Mouse (Mus musculus) midbrain, embryonic 15.5 days (tissue): ENCODE data around the gene Nol12. TPM values are rescaled to one million over a fixed set of nuclear protein-coding genes. Genes with fewer than 3 reads are reported as not detected.

Experiments used
- ATAC-seq: fragments of 200-750 bp; cut with Nextera tagmentation; replicated peaks from 2 replicates; pipeline ENCODE4 v1.8.0; 2017; ENCODE audit warnings: moderate TSS enrichment
- H3K27ac ChIP-seq: fragments of 300-500 bp; sonication (generic); 2 replicates; pipeline ENCODE4 v1.5.1; 2015; ENCODE audit warnings: mild to moderate bottlenecking, inconsistent platforms
- H3K27me3 ChIP-seq: fragments of 300-500 bp; sonication (generic); replicated peaks from 2 replicates; pipeline ENCODE4 v1.6.1; 2015; ENCODE audit warnings: inconsistent platforms
- H3K36me3 ChIP-seq: fragments of 300-500 bp; sonication (generic); replicated peaks from 2 replicates; pipeline ENCODE4 v1.6.1; 2015; ENCODE audit warnings: inconsistent platforms
- H3K4me1 ChIP-seq: fragments of 300-500 bp; sonication (generic); 2 replicates; pipeline ENCODE4 v1.6.1; 2015; ENCODE audit warnings: inconsistent platforms
- H3K4me2 ChIP-seq: fragments of 300-500 bp; sonication (generic); 2 replicates; pipeline ENCODE4 v1.6.1; 2015; ENCODE audit warnings: inconsistent platforms, mild to moderate bottlenecking, moderate library complexity
- H3K4me3 ChIP-seq: fragments of 300-500 bp; sonication (generic); 2 replicates; pipeline ENCODE4 v1.5.1; 2015; ENCODE audit warnings: mild to moderate bottlenecking, inconsistent platforms
- H3K9ac ChIP-seq: fragments of 300-500 bp; sonication (generic); 2 replicates; pipeline ENCODE4 v1.6.1; 2015; ENCODE audit warnings: mild to moderate bottlenecking, inconsistent platforms
- H3K9me3 ChIP-seq: fragments of 300-500 bp; sonication (generic); 2 replicates; pipeline ENCODE4 v1.6.1; 2016; ENCODE audit warnings: inconsistent platforms
- WGBS: fragments of 180-500 bp; shearing (Covaris S2); methylation state at CpG from one replicate; pipeline ENCODE4 v1.1.7; 2015; ENCODE audit warnings: mixed read lengths; 5-methylcytosine and 5-hydroxymethylcytosine counted together
- polyA plus RNA-seq: library from polyadenylated mRNA; unstranded; fragments of >200 nt; fragmentation: Nextera tagmentation; extraction: Ambion mirVana; gene quantifications from 2 replicates; pipeline ENCODE4 v1.2.1, GENCODE M21; 2015

The Nol12 gene
- polyA plus RNA-seq, 1 experiment from 2014 or later = 62.5 TPM

DNA sequence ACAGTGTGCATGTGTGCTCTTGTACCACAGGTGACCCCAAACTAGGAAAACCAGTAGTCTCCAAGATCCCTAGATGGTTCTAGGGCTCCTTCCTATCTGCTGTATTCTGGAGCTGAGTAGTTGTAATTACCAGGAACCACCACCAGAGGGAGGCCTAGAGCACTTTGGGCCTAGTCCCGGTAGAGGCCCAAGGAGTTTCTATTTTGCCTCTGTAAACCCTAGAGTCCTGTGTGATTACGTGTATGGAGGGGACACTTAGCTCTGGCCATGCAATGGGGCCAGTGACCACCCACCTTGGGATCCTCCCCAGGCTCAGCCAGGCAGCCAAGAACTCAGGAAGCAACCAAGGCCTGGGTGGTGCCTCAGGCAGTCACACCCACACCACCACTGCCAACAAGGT lies 31.5 kb upstream of the Nol12 start:
- ATAC-seq = 0 out of 2 replicates have a peak, but pooled peaks have one; percentile 10
- Histone ChIP-seq H3K4me3 (no peak overlapping the region), H3K9me3 (no peaks in the 10 kb centered on the region), H3K9ac (no peak overlapping the region), H3K4me1 (peaks cover 18% of the 10 kb centered on the region), H3K27me3 (peaks cover 27% of the 10 kb centered on the region), H3K27ac (no peak overlapping the region), H3K36me3 (no peaks in the 10 kb centered on the region), H3K4me2 (no peak overlapping the region)
- WGBS = 5% methylated on average over 2 of the region's 2 CpGs

DNA sequence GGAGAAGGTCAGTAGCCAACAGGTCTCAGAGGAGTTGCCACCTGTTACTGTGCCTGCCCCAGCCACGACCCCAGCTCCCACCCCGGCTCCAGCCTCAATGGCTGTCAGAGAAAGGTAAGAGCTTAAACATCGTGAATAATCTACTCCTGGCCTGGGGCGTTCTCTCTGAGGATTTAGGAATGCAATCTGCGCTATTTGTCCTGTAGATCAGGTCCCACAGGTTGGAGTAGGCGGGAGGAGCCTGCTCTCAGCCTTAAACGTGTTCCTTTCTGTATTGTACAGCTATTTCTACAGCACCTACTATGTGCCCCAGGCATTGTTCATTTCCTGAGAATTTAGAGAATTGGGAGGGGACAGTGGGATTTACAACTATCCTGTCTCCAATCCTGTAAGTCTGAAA lies 26.3 kb upstream of the Nol12 start:
- H3K9ac ChIP-seq = no peak overlapping the region
- no peak overlapping the region for H3K27ac ChIP-seq
- ATAC-seq = no peak
- peaks cover 8% of the 10 kb centered on the region for H3K4me1 ChIP-seq
- no peaks in the 10 kb centered on the region for H3K27me3 ChIP-seq
- no peak overlapping the region for H3K4me3 ChIP-seq
- no peak overlapping the region for H3K4me2 ChIP-seq
- H3K9me3 ChIP-seq = no peaks in the 10 kb centered on the region
- WGBS = 89% methylated on average over 7 of the region's 7 CpGs
- no peaks in the 10 kb centered on the region for H3K36me3 ChIP-seq

DNA sequence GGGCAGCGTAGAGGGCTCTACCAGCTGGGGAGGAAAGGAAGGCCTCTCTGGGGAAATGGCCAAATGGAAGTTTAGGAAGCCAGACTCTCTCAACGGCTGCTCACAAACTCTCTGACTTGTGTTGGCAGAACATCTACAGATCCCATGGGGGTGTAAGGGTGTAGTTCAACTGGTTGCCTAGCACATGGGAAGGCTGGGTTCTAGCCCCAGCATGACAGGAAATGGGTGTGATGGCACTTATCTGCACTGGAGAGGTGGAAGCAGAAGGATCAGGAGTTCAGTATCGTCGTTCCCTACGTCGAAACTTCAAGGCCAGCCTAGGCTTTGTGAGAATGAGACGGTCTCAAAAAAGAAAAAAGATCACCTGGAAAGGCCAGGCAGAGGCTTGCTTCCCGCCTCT lies 25.8 kb upstream of the Nol12 start:
- WGBS = 89% methylated on average over 8 of the region's 8 CpGs
- no peak overlapping the region for H3K4me2 ChIP-seq
- no peak overlapping the region for H3K27ac ChIP-seq
- no peaks in the 10 kb centered on the region for H3K27me3 ChIP-seq
- ATAC-seq = no peak
- peaks cover 8% of the 10 kb centered on the region for H3K4me1 ChIP-seq
- H3K9me3 ChIP-seq = no peaks in the 10 kb centered on the region
- H3K36me3 ChIP-seq = no peaks in the 10 kb centered on the region
- no peak overlapping the region for H3K4me3 ChIP-seq
- no peak overlapping the region for H3K9ac ChIP-seq

DNA sequence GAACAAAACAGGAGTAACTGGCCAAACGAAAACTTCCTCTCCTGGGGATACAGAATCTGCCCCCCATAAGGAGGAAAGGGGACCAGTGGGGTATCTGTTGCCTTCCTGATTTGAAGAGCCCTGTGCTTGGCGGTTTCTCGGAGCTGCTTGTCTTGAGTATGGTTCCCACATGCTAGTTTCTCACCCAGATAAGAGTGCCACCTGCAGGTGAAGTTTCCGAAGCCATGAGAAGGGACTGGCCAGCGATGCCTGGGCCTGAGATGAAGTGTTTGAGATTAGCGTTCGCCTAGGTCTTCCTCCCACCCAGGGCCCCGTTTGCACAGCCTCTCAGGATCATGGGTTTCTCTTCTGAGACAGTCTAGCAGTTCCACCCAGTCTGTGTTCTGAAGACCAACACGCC lies 22.7 kb upstream of the Nol12 start:
- WGBS = 28% methylated on average over 9 of the region's 9 CpGs
- Histone ChIP-seq H3K27me3 (no peaks in the 10 kb centered on the region), H3K9ac (no peak overlapping the region), H3K4me3 (no peak overlapping the region), H3K4me1 (peaks cover 32% of the 10 kb centered on the region), H3K27ac (no peak overlapping the region), H3K4me2 (no peak overlapping the region), H3K36me3 (no peaks in the 10 kb centered on the region), H3K9me3 (no peaks in the 10 kb centered on the region)
- ATAC-seq = no peak

GRCm38 (mm10) chr15:78913632-78914090 lies 21.1 kb upstream of the Nol12 start, which contains the start of gene Pdxp:
Gene Pdxp (plus strand): TSS chr15:78913919.
- peak within 1 kb of the TSS; percentile 93 for H3K4me2 ChIP-seq
- no peaks in the 10 kb centered on the region for H3K9me3 ChIP-seq
- H3K27ac ChIP-seq = peak within 1 kb of the TSS; percentile 99
- under 1% methylated on average over 50 of the region's 51 CpGs for WGBS
- ATAC-seq = peak; percentile 95
- H3K36me3 ChIP-seq = peaks cover 5% of the 10 kb centered on the region; the same call in 1 of the 2 replicates
- H3K4me3 ChIP-seq = peak within 1 kb of the TSS; percentile 93
- peaks cover 35% of the 10 kb centered on the region for H3K4me1 ChIP-seq
- H3K27me3 ChIP-seq = no peaks in the 10 kb centered on the region
- peak within 1 kb of the TSS; percentile 83 for H3K9ac ChIP-seq

GRCm38 (mm10) chr15:78914091-78914822 lies 20.5 kb upstream of the Nol12 start:
- Histone ChIP-seq H3K36me3 (peaks cover 10% of the 10 kb centered on the region; the same call in 1 of the 2 replicates), H3K4me2 (peak overlapping the region; percentile 93), H3K9me3 (no peaks in the 10 kb centered on the region), H3K27ac (peak overlapping the region; percentile 99), H3K4me1 (peaks cover 35% of the 10 kb centered on the region), H3K9ac (peak overlapping the region; percentile 83), H3K27me3 (no peaks in the 10 kb centered on the region), H3K4me3 (peak overlapping the region; percentile 93)
- WGBS = under 1% methylated on average over 87 of the region's 87 CpGs
- ATAC-seq = peak; percentile 76

DNA sequence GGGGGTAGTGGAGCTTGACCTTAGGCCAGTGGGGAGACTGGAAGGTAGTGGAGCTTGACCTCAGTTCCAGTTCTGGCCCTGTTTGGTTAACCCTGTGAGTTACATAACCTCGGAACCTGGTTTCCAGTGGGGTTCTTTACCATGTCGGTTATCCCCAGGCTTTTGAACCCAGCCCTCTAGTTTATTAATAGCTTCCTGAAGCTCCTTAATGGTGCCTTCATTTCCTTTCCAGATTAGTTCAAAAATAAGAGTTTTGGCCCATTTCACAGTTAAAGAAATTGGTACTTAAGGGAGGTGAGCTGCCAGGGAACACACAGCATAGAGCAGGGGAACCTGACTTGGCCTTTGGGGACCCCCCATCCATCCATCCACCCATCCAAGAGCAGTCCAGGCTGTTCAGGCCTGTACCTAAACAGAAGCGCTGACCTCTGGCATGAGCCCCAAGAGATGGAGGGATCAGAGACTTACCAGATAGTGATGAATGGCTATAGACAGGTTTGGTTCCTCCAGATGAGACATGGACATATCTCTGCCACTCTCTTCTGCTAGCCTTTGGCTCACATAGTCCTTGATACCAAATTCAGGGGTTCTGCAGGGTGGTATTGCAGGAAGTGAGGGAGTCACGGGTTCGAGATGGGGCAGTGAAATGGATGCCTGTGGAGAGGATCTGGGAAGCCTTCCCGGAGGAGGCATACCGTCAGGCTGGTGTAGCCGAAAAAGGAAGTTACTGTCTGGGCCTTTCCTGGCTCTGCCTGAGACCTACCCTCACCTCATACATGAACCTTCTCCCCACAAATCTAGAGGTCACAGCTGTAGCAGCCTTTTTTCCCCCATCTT lies 19.7 kb upstream of the Nol12 start:
- no peaks in the 10 kb centered on the region for H3K27me3 ChIP-seq
- H3K4me2 ChIP-seq = peak overlapping the region; percentile 93
- peak overlapping the region; percentile 93 for H3K4me3 ChIP-seq
- H3K9ac ChIP-seq = peak overlapping the region; percentile 83
- H3K36me3 ChIP-seq = peaks cover 10% of the 10 kb centered on the region; the same call in 1 of the 2 replicates
- H3K27ac ChIP-seq = peak overlapping the region; percentile 99
- WGBS = 46% methylated on average over 8 of the region's 8 CpGs
- H3K9me3 ChIP-seq = no peaks in the 10 kb centered on the region
- peaks cover 35% of the 10 kb centered on the region for H3K4me1 ChIP-seq
- no peak for ATAC-seq

GRCm38 (mm10) chr15:78915660-78916017 lies 19.1 kb upstream of the Nol12 start:
- peak overlapping the region; percentile 83; the same call in 1 of the 2 replicates for H3K9ac ChIP-seq
- no peak for ATAC-seq
- WGBS = 4% methylated on average over 8 of the region's 8 CpGs
- H3K27ac ChIP-seq = peak overlapping the region; percentile 64
- peaks cover 35% of the 10 kb centered on the region for H3K4me1 ChIP-seq
- H3K4me3 ChIP-seq = peak overlapping the region; percentile 93
- peak overlapping the region; percentile 93 for H3K4me2 ChIP-seq
- H3K36me3 ChIP-seq = peaks cover 10% of the 10 kb centered on the region; the same call in 1 of the 2 replicates
- H3K9me3 ChIP-seq = no peaks in the 10 kb centered on the region
- H3K27me3 ChIP-seq = no peaks in the 10 kb centered on the region

DNA sequence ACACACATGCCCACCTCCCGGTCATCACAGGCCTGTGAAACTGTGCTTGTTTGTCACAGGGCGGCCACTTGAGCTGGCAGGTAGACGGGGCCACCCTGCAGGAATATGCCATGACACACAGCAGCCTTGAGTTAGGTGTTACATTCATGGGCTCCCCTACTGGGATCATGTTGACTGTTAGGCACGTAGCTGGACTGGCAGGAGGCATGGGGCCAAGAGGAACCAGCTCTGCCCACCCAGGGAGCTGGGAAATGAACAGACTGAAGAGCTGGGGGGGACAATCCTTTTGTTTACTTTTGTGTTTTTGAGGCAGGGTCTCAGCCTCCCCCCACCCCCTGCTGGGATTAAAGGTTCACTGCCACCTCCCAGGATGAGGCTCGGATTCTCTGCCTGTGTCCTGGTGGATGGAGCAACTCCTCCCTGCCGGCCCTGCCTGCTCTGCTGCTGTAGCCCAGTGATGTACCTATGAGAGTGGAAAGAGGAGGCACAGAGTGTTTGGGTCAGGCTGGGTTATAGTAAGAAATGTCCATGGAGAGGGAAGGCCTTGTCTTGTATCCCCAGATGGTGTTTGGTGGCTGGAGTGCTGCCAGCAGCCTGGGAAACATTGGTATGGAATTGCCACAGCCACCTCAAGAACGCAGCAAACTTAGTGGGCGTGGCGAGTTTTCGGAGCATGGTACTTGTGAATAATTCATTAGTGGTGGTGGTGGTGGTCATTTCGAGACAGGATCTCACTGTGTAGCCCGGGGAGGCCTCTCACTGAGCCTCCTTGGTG lies 18.5 kb upstream of the Nol12 start:
- H3K27ac ChIP-seq = peak overlapping the region; percentile 64
- WGBS = 23% methylated on average over 12 of the region's 12 CpGs

DNA sequence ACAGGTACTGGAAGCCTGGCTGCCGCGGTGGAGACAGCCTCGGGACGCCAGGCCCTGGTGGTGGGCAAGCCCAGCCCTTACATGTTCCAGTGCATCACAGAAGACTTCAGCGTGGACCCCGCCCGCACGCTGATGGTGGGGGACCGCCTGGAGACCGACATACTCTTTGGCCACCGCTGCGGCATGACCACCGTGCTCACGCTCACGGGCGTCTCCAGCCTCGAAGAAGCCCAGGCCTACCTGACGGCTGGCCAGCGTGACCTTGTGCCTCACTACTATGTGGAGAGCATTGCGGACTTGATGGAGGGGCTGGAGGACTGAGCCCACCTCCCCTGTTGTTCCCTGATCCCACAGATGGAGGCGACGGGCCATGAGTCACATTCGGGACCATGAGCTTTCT lies 16.6 kb upstream of the Nol12 start:
- H3K4me2 ChIP-seq = no peak overlapping the region

More for the DNA sequence above, 18.5 kb upstream of the Nol12 start:
- no peak for ATAC-seq
- Histone ChIP-seq H3K9ac (peak overlapping the region; percentile 48), H3K9me3 (no peaks in the 10 kb centered on the region), H3K4me2 (peak overlapping the region; percentile 93), H3K4me1 (peaks cover 35% of the 10 kb centered on the region), H3K36me3 (peaks cover 10% of the 10 kb centered on the region; the same call in 1 of the 2 replicates), H3K27me3 (no peaks in the 10 kb centered on the region), H3K4me3 (peak overlapping the region; percentile 93)

DNA sequence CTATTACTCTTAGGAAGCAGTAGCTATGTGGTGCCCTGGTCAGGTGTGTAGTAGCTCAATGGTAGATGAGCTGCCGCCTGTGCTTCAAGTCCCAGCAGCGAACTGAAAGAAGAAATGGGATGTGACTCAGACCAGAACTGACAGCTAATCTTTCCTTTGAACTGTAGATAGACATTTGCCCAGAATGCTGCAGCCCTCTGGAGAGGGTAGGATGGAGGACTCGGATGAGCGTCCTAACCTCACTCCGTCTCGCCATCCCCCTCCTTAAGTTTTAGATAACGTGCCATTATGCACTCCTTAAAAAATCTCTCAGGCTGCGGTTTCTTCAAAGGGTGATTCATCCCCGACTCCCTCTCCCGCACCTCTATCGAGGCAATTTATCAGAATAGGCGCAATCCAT lies 14.8 kb upstream of the Nol12 start:
- Histone ChIP-seq H3K9me3 (no peaks in the 10 kb centered on the region), H3K27me3 (no peaks in the 10 kb centered on the region), H3K4me3 (no peak overlapping the region), H3K4me2 (no peak overlapping the region), H3K36me3 (peaks cover 10% of the 10 kb centered on the region; the same call in 1 of the 2 replicates), H3K9ac (no peak overlapping the region), H3K4me1 (peaks cover 22% of the 10 kb centered on the region), H3K27ac (no peak overlapping the region)
- WGBS = 80% methylated on average over 12 of the region's 12 CpGs
- ATAC-seq = no peak

More for the DNA sequence above, 16.6 kb upstream of the Nol12 start:
- Histone ChIP-seq H3K9me3 (no peaks in the 10 kb centered on the region), H3K27ac (no peak overlapping the region), H3K27me3 (no peaks in the 10 kb centered on the region), H3K4me1 (peaks cover 30% of the 10 kb centered on the region), H3K4me3 (no peak overlapping the region), H3K9ac (no peak overlapping the region), H3K36me3 (peaks cover 10% of the 10 kb centered on the region; the same call in 1 of the 2 replicates)
- ATAC-seq = no peak
- 95% methylated on average over 23 of the region's 23 CpGs for WGBS
